Mouse (Mus musculus): ENCODE data around the gene Zfp456. TPM values are rescaled to one million over a fixed set of nuclear protein-coding genes. Genes with fewer than 3 reads are reported as not detected.
"Not testable (repeated sequence)": the region's sequence is repeated elsewhere in the genome, so short reads cannot be mapped to it uniquely, and the experiment has no call there.

The Zfp456 gene
- total RNA-seq (2017) = 4.3 and 4.4 TPM in 2 replicates

- ATAC-seq (replicated peaks; ENCODE audit: low read depth, poor library complexity, severe bottlenecking) = peak; percentile 96
These were observed at the start of gene Zfp456, which contains the start of gene Gm28041 for GRCm38 (mm10) chr13:67375050-67375911. Gene Zfp456, minus strand, starts transcription at chr13:67375810. Gene Gm28041, minus strand, starts transcription at chr13:67375733.

- not testable (repeated sequence) for ATAC-seq (replicated peaks; ENCODE audit: low read depth, poor library complexity, severe bottlenecking)
These were observed 46.9 kb upstream of the Zfp456 start for GRCm38 (mm10) chr13:67422532-67422931.

- ATAC-seq (replicated peaks; ENCODE audit: low read depth, poor library complexity, severe bottlenecking) = peak; percentile 75
These were observed 45.7 kb upstream of the Zfp456 start, which contains the start of gene Zfp459 for GRCm38 (mm10) chr13:67421207-67421857. Gene Zfp459, minus strand, starts transcription at chr13:67421418.

- 0 out of 2 replicates have a peak, but pooled peaks have one; percentile 2 for ATAC-seq (replicated peaks; ENCODE audit: low read depth, poor library complexity, severe bottlenecking)
These were observed 45.1 kb upstream of the Zfp456 start for GRCm38 (mm10) chr13:67420558-67421206.

- 0 out of 2 replicates have a peak, but pooled peaks have one; percentile 28 for ATAC-seq (replicated peaks; ENCODE audit: low read depth, poor library complexity, severe bottlenecking)
These were observed 41.2 kb upstream of the Zfp456 start for GRCm38 (mm10) chr13:67416811-67417210.

- no peak for ATAC-seq (replicated peaks; ENCODE audit: low read depth, poor library complexity, severe bottlenecking)
These were observed 40.1 kb upstream of the Zfp456 start for GRCm38 (mm10) chr13:67415759-67416158.

- 0 out of 2 replicates have a peak, but pooled peaks have one; percentile 50 for ATAC-seq (replicated peaks; ENCODE audit: low read depth, poor library complexity, severe bottlenecking)
These were observed 38.0 kb upstream of the Zfp456 start for GRCm38 (mm10) chr13:67413634-67414033.

- ATAC-seq (replicated peaks; ENCODE audit: low read depth, poor library complexity, severe bottlenecking) = peak; percentile 99
These were observed 23.7 kb upstream of the Zfp456 start, which contains the start of gene Zfp429 for GRCm38 (mm10) chr13:67399183-67399903. Gene Zfp429, minus strand, starts transcription at chr13:67399819.

GRCm38 (mm10) chr13:67376255-67376654 is 645 bp upstream of the Zfp456 start:
- ATAC-seq (replicated peaks; ENCODE audit: low read depth, poor library complexity, severe bottlenecking) = peak; percentile 57

GRCm38 (mm10) chr13:67360131-67360744 is 15.4 kb downstream of the Zfp456 start, which contains the start of the genes Gm28044 and Zfp953:
Gene Gm28044, minus strand, starts transcription at chr13:67360536.
Gene Zfp953, minus strand, starts transcription at chr13:67360605.
- peak; percentile 97 for ATAC-seq (replicated peaks; ENCODE audit: low read depth, poor library complexity, severe bottlenecking)

- ATAC-seq (replicated peaks; ENCODE audit: low read depth, poor library complexity, severe bottlenecking) = peak; percentile 58
These were observed 23.8 kb downstream of the Zfp456 start for GRCm38 (mm10) chr13:67351854-67352253.

- no peak for ATAC-seq (replicated peaks; ENCODE audit: low read depth, poor library complexity, severe bottlenecking)
These were observed 32.2 kb downstream of the Zfp456 start for GRCm38 (mm10) chr13:67343422-67343821.

GRCm38 (mm10) chr13:67332877-67333276 is 42.7 kb downstream of the Zfp456 start:
- ATAC-seq (replicated peaks; ENCODE audit: low read depth, poor library complexity, severe bottlenecking) = no peak

GRCm38 (mm10) chr13:67332019-67332724 is 43.4 kb downstream of the Zfp456 start, which contains the start of gene Zfp595:
Gene Zfp595, minus strand, starts transcription at chr13:67332570.
- peak; percentile 99 for ATAC-seq (replicated peaks; ENCODE audit: low read depth, poor library complexity, severe bottlenecking)

All from common myeloid progenitor, adult 5-6 weeks (primary cell).